Mouse (Mus musculus): ENCODE results near the gene Gpm6a. TPM values are rescaled to one million over a fixed set of nuclear protein-coding genes. Genes with fewer than 3 reads are reported as not detected.

Gene Gpm6a
- 0.65 and 0.70 TPM in 2 replicates for polyA plus RNA-seq (2012; rRNA removed)
- 2.8 and 2.9 TPM in 2 replicates for polyA plus RNA-seq (2014; fragmentation: Nextera tagmentation; extraction: Ambion mirVana)

- TF ChIP-seq EP300 (IDR thresholded peaks at IDR 0.05; ENCODE audit: low read depth): no peak
- no peak for TF ChIP-seq CTCF (IDR thresholded peaks at IDR 0.05; ENCODE audit: low read depth)
- no peak within 1 kb of the TSS for H3K27ac ChIP-seq
- H3K4me2 ChIP-seq (ENCODE audit: low read depth): no peak within 1 kb of the TSS
Measured at GRCm38 (mm10) chr8:54954741-54955455, at the start of gene Gpm6a. TSS of gene Gpm6a (plus strand) at chr8:54954843.

DNA sequence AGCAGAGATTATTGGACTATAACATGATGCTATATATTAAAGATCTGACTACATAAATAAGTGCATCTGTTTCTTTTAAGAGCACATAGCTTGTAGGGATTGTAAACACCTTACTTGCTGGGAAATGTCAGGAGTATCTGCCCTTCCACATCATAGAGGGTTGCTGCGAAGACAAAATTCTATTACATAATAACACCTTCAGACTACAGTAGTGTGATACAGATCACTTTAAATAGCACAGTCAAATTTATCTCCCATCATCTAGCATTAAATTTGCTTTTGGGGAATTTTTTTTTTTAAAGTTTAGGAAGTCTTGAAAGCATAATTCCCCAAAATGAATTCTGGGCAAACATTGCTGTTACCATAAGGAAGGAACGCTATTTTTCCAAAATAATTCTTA lies 41.8 kb upstream of the Gpm6a start:
- Histone ChIP-seq H3K9me3 (ENCODE audit: control insufficient read depth, low read length) (no peaks in the 10 kb centered on the region), H3K4me2 (ENCODE audit: low read depth) (no peak overlapping the region), H3K4me3 (ENCODE audit: insufficient read depth in 1 of 2, low read depth in 2 of 2, low read length in 2 of 2) (no peak overlapping the region), H3K27ac (no peak overlapping the region), H3K9ac (replicated peaks) (no peak overlapping the region), H3K4me1 (replicated peaks; ENCODE audit: control insufficient read depth in 2 of 2, insufficient read depth in 2 of 2, low read length in 1 of 2) (no peaks in the 10 kb centered on the region), H3K36me3 (replicated peaks; ENCODE audit: control insufficient read depth, insufficient read depth, low read depth) (no peaks in the 10 kb centered on the region), H3K27me3 (ENCODE audit: control insufficient read depth, insufficient read depth, low read length) (no peaks in the 10 kb centered on the region)
- DNase-seq (ENCODE audit: low read depth in 3 of 3, low spot score in 3 of 3) (no peak), ATAC-seq (ENCODE audit: insufficient read depth) (no peak)
- TF ChIP-seq CTCF (IDR thresholded peaks at IDR 0.05; ENCODE audit: low read depth): no peak
- 70% methylated on average over 2 of the region's 2 CpGs for WGBS (ENCODE audit: insufficient replicate concordance)

More at GRCm38 (mm10) chr8:54954741-54955455, at the start of gene Gpm6a:
- no peaks in the 10 kb centered on the region for H3K36me3 ChIP-seq (replicated peaks; ENCODE audit: control insufficient read depth, insufficient read depth, low read depth)
- ATAC-seq (ENCODE audit: insufficient read depth): no peak
- WGBS (ENCODE audit: insufficient replicate concordance): 38% methylated on average over 13 of the region's 13 CpGs
- H3K4me3 ChIP-seq (ENCODE audit: insufficient read depth in 1 of 2, low read depth in 2 of 2, low read length in 2 of 2): no peak within 1 kb of the TSS
- no peaks in the 10 kb centered on the region for H3K9me3 ChIP-seq (ENCODE audit: control insufficient read depth, low read length)
- no peaks in the 10 kb centered on the region for H3K27me3 ChIP-seq (ENCODE audit: control insufficient read depth, insufficient read depth, low read length)
- no peak within 1 kb of the TSS for H3K9ac ChIP-seq (replicated peaks)
- no peak for DNase-seq (ENCODE audit: low read depth in 3 of 3, low spot score in 3 of 3)
- H3K4me1 ChIP-seq (replicated peaks; ENCODE audit: control insufficient read depth in 2 of 2, insufficient read depth in 2 of 2, low read length in 1 of 2): no peaks in the 10 kb centered on the region

GRCm38 (mm10) chr8:54917710-54918109 lies 36.9 kb upstream of the Gpm6a start:
- ATAC-seq (ENCODE audit: insufficient read depth) (no peak), DNase-seq (ENCODE audit: low read depth in 3 of 3, low spot score in 3 of 3) (no peak)
- no peak overlapping the region for H3K27ac ChIP-seq
- H3K36me3 ChIP-seq (replicated peaks; ENCODE audit: control insufficient read depth, insufficient read depth, low read depth): no peaks in the 10 kb centered on the region
- no peaks in the 10 kb centered on the region for H3K27me3 ChIP-seq (ENCODE audit: control insufficient read depth, insufficient read depth, low read length)
- H3K4me3 ChIP-seq (ENCODE audit: insufficient read depth in 1 of 2, low read depth in 2 of 2, low read length in 2 of 2): no peak overlapping the region
- no peaks in the 10 kb centered on the region for H3K4me1 ChIP-seq (replicated peaks; ENCODE audit: control insufficient read depth in 2 of 2, insufficient read depth in 2 of 2, low read length in 1 of 2)
- no peaks in the 10 kb centered on the region for H3K9me3 ChIP-seq (ENCODE audit: control insufficient read depth, low read length)
- no peak overlapping the region for H3K4me2 ChIP-seq (ENCODE audit: low read depth)
- TF ChIP-seq CTCF (IDR thresholded peaks at IDR 0.05; ENCODE audit: low read depth) (no peak), EP300 (IDR thresholded peaks at IDR 0.05; ENCODE audit: low read depth) (no peak)
- H3K9ac ChIP-seq (replicated peaks): no peak overlapping the region
- 59% methylated on average over 6 of the region's 9 CpGs for WGBS (ENCODE audit: insufficient replicate concordance)

- 42% methylated on average over 2 of the region's 2 CpGs for WGBS (ENCODE audit: insufficient replicate concordance)
- DNase-seq (ENCODE audit: low read depth in 3 of 3, low spot score in 3 of 3): no peak
Measured at GRCm38 (mm10) chr8:54922160-54922855, 32.3 kb upstream of the Gpm6a start.

DNA sequence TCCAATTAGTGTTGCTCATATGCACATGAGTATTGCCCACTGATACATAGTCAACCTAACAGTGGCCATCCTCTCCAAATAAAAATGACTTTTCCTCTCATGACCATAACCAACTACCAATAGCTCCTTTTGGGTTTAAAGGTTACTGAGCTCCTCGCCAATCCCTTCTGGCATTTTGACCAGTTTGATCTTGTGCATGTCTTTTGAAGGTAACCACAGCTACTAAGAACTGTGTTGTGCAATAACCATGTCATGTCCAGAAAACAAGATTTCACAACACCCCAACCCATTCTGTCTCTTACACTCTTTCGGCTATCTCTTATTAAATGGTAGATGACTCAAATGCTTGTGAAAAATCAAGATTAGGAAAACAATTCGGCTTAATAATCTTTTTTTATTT lies 29.7 kb upstream of the Gpm6a start:
- ATAC-seq (ENCODE audit: insufficient read depth) (no peak), DNase-seq (ENCODE audit: low read depth in 3 of 3, low spot score in 3 of 3) (no peak)
- H3K27ac ChIP-seq: no peak overlapping the region
- no peaks in the 10 kb centered on the region for H3K27me3 ChIP-seq (ENCODE audit: control insufficient read depth, insufficient read depth, low read length)
- H3K9ac ChIP-seq (replicated peaks): no peak overlapping the region
- no peak overlapping the region for H3K4me3 ChIP-seq (ENCODE audit: insufficient read depth in 1 of 2, low read depth in 2 of 2, low read length in 2 of 2)
- no peaks in the 10 kb centered on the region for H3K36me3 ChIP-seq (replicated peaks; ENCODE audit: control insufficient read depth, insufficient read depth, low read depth)
- no peaks in the 10 kb centered on the region for H3K4me1 ChIP-seq (replicated peaks; ENCODE audit: control insufficient read depth in 2 of 2, insufficient read depth in 2 of 2, low read length in 1 of 2)
- 47% methylated on average over 3 of the region's 3 CpGs for WGBS (ENCODE audit: insufficient replicate concordance)
- H3K9me3 ChIP-seq (ENCODE audit: control insufficient read depth, low read length): no peaks in the 10 kb centered on the region
- TF ChIP-seq EP300 (IDR thresholded peaks at IDR 0.05; ENCODE audit: low read depth) (no peak), CTCF (IDR thresholded peaks at IDR 0.05; ENCODE audit: low read depth) (no peak)
- no peak overlapping the region for H3K4me2 ChIP-seq (ENCODE audit: low read depth)

More at GRCm38 (mm10) chr8:54922160-54922855, 32.3 kb upstream of the Gpm6a start:
- no peak overlapping the region for H3K9ac ChIP-seq (replicated peaks)
- H3K9me3 ChIP-seq (ENCODE audit: control insufficient read depth, low read length): no peaks in the 10 kb centered on the region
- H3K4me1 ChIP-seq (replicated peaks; ENCODE audit: control insufficient read depth in 2 of 2, insufficient read depth in 2 of 2, low read length in 1 of 2): no peaks in the 10 kb centered on the region
- no peak overlapping the region for H3K4me2 ChIP-seq (ENCODE audit: low read depth)
- TF ChIP-seq EP300 (IDR thresholded peaks at IDR 0.05; ENCODE audit: low read depth) (no peak), CTCF (IDR thresholded peaks at IDR 0.05; ENCODE audit: low read depth) (no peak)
- no peaks in the 10 kb centered on the region for H3K36me3 ChIP-seq (replicated peaks; ENCODE audit: control insufficient read depth, insufficient read depth, low read depth)
- no peak overlapping the region for H3K4me3 ChIP-seq (ENCODE audit: insufficient read depth in 1 of 2, low read depth in 2 of 2, low read length in 2 of 2)
- no peaks in the 10 kb centered on the region for H3K27me3 ChIP-seq (ENCODE audit: control insufficient read depth, insufficient read depth, low read length)
- H3K27ac ChIP-seq: no peak overlapping the region
- no peak for ATAC-seq (ENCODE audit: insufficient read depth)
